Mouse (Mus musculus) kidney, adult 2 months (tissue): Measurements from ENCODE around the gene Ptpn11.

Source experiments
- CTCF ChIP-seq: fragments of 200-500 bp; conservative IDR thresholded peaks from 2 replicates; pipeline ENCODE4 v1.5.1; 2011; ENCODE audit warnings: low read depth, mild to moderate bottlenecking, control low read depth, low read length, moderate library complexity, mixed read lengths; ENCODE audit not compliant: insufficient read depth, insufficient read length
- POLR2A ChIP-seq: fragments of 200-500 bp; IDR thresholded peaks from one replicate; pipeline ENCODE4 v1.6.1; 2011; ENCODE audit warnings: low read depth, low read length, control low read depth

DNA sequence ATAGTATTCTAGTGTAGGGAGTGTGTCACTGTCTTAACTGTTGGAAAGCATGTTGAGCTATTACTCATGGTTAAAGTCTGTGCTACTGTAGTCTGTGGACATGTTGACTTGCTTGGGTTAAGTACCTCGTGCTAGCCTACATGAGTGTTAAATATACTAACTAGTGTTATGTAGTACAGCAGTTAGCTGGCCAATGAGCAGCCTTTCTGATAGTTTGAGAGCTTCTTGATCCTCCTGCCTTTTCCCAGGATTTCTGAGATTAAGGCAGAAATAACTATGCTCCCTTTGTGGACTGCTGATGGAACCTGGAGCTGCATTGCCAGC, 19.4 kb upstream of the Ptpn11 start:
- TF ChIP-seq POLR2A, result no peak
- no peak for TF ChIP-seq CTCF
